Mouse (Mus musculus): Measurements from ENCODE around the gene Ttc41. TPM values are rescaled to one million over a fixed set of nuclear protein-coding genes. Genes with fewer than 3 reads are reported as not detected.

Ttc41 gene
- polyA plus RNA-seq, 1 experiment from 2014 or later = 3.6 TPM

DNA sequence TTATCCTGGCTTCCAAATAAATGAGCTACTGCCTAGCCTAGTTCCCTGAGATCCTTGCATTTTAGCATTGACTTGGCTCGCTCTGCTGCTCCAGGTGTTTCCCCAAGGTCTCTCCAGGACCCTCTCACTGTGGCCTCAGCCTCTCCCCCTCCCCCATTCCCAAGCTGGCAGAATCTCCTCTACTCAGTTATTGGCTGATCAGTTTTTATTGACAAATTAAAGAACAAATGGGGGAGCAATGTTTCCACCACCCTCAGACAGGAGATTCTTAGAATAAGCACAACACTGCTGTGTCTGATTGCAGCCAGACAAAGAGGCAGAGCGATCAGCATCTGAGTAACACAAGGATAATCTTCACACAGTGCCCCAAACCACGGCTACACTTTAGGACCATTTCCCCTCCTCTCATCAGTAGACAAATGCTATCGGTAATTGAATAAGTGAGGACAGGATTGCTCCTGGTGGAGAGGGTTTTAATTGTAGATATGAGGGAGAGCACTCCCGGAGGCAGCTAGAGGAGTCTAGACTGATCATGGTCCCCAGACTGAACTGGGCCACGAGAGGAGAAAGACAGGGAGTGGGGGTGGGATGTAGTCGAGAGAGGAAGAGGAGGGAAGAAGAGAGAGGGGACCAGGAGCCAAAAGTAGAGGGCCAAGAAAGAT lies 56.2 kb downstream of the Ttc41 start:
- WGBS = 51% methylated on average over 7 of the region's 7 CpGs
- H3K4me2 ChIP-seq (ENCODE audit: low read depth, low read length, severe bottlenecking) = no peak overlapping the region
- no peaks in the 10 kb centered on the region for H3K27me3 ChIP-seq (ENCODE audit: control insufficient read depth, insufficient read depth, low read length)
- H3K9me3 ChIP-seq (ENCODE audit: control insufficient read depth, low read length) = no peaks in the 10 kb centered on the region
- no peak overlapping the region for H3K27ac ChIP-seq (ENCODE audit: low read depth, low read length)
- H3K4me1 ChIP-seq (replicated peaks; ENCODE audit: control insufficient read depth, insufficient read depth, low read length) = no peaks in the 10 kb centered on the region
- no peaks in the 10 kb centered on the region for H3K36me3 ChIP-seq (ENCODE audit: control insufficient read depth, insufficient read depth, low read length)
- H3K4me3 ChIP-seq (ENCODE audit: low read depth, low read length) = no peak overlapping the region
- no peak for ATAC-seq (replicated peaks; ENCODE audit: low FRiP score)
- DNase-seq (ENCODE audit: low spot score) = no peak
- H3K9ac ChIP-seq (ENCODE audit: low read length) = no peak overlapping the region

GRCm38 (mm10) chr10:86762384-86762730 lies 56.7 kb downstream of the Ttc41 start:
- Histone ChIP-seq H3K9ac (ENCODE audit: low read length) (no peak overlapping the region), H3K36me3 (ENCODE audit: control insufficient read depth, insufficient read depth, low read length) (no peaks in the 10 kb centered on the region), H3K27ac (ENCODE audit: low read depth, low read length) (no peak overlapping the region), H3K4me3 (ENCODE audit: low read depth, low read length) (no peak overlapping the region), H3K4me2 (ENCODE audit: low read depth, low read length, severe bottlenecking) (no peak overlapping the region), H3K27me3 (ENCODE audit: control insufficient read depth, insufficient read depth, low read length) (no peaks in the 10 kb centered on the region), H3K4me1 (replicated peaks; ENCODE audit: control insufficient read depth, insufficient read depth, low read length) (no peaks in the 10 kb centered on the region), H3K9me3 (ENCODE audit: control insufficient read depth, low read length) (no peaks in the 10 kb centered on the region)
- no peak for ATAC-seq (replicated peaks; ENCODE audit: low FRiP score)
- 73% methylated on average over 3 of the region's 3 CpGs for WGBS
- DNase-seq (ENCODE audit: low spot score) = no peak

- Histone ChIP-seq H3K9ac (ENCODE audit: low read length) (no peak within 1 kb of the TSS), H3K27me3 (ENCODE audit: control insufficient read depth, insufficient read depth, low read length) (no peaks in the 10 kb centered on the region), H3K27ac (ENCODE audit: low read depth, low read length) (no peak within 1 kb of the TSS), H3K4me3 (ENCODE audit: low read depth, low read length) (no peak within 1 kb of the TSS), H3K4me1 (replicated peaks; ENCODE audit: control insufficient read depth, insufficient read depth, low read length) (no peaks in the 10 kb centered on the region), H3K4me2 (ENCODE audit: low read depth, low read length, severe bottlenecking) (no peak within 1 kb of the TSS), H3K36me3 (ENCODE audit: control insufficient read depth, insufficient read depth, low read length) (no peaks in the 10 kb centered on the region), H3K9me3 (ENCODE audit: control insufficient read depth, low read length) (no peaks in the 10 kb centered on the region)
- ATAC-seq (replicated peaks; ENCODE audit: low FRiP score) (no peak), DNase-seq (ENCODE audit: low spot score) (no peak)
- WGBS = 95% methylated on average over 5 of the region's 5 CpGs
These were observed 58.1 kb downstream of the Ttc41 start, which contains the start of gene Gm49358 for GRCm38 (mm10) chr10:86763672-86764071. Gene Gm49358 (plus strand): TSS chr10:86763972.

DNA sequence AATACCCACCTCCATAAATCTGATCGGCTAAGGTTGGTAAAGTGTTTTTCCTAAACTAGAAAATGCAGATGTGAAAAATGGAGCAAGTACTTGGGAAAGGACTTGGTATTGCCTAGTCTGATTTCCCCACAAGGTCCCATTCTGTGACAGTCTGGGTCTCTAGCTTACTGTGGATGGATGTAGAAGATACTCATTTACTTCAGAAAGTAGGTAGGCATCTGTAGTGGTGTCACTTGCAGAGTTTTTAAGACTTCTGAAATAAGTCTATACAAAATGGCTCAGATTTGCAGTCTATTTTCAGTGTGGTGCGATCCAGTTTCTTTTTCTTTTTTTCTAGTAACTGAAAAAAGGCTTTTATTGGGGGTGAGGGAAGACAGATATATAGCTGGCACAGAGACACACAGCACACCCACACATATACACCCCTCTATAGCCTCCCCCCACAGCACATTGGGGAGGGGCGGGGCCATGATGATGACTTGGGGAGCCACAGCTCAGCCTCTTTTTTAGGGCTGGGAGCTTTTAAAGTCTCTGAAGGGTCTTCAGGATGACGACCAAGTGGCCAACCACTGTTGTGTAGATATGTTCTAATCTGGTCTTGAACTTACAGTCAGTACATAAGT lies 59.8 kb downstream of the Ttc41 start:
- H3K9ac ChIP-seq (ENCODE audit: low read length) = no peak overlapping the region
- no peaks in the 10 kb centered on the region for H3K9me3 ChIP-seq (ENCODE audit: control insufficient read depth, low read length)
- H3K4me3 ChIP-seq (ENCODE audit: low read depth, low read length) = no peak overlapping the region
- H3K27me3 ChIP-seq (ENCODE audit: control insufficient read depth, insufficient read depth, low read length) = no peaks in the 10 kb centered on the region
- WGBS = 89% methylated on average over 4 of the region's 4 CpGs
- H3K4me1 ChIP-seq (replicated peaks; ENCODE audit: control insufficient read depth, insufficient read depth, low read length) = peaks cover 5% of the 10 kb centered on the region; the same call in 1 of the 2 replicates
- H3K36me3 ChIP-seq (ENCODE audit: control insufficient read depth, insufficient read depth, low read length) = no peaks in the 10 kb centered on the region
- no peak overlapping the region for H3K4me2 ChIP-seq (ENCODE audit: low read depth, low read length, severe bottlenecking)
- no peak overlapping the region for H3K27ac ChIP-seq (ENCODE audit: low read depth, low read length)
- no peak for DNase-seq (ENCODE audit: low spot score)
- no peak for ATAC-seq (replicated peaks; ENCODE audit: low FRiP score)

DNA sequence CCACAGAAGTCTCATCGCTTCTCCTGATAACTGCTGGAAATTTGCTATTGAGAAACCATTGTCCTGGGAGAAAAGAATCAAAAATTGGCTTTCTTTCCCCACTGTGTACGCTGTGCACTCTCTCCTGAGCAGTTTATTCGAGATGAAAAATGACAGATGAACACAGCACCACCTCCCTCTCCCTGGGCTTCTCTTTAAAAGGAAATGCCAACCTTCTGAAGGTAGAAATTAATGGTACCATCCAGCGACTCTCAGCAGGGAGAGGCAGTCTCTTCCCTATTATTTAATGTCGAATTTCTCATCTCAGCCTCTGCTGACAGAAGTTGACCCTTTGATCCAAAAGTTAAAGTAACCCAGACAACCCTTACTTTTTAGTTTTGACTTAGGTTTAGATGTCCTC lies 63.6 kb downstream of the Ttc41 start:
- Histone ChIP-seq H3K4me2 (ENCODE audit: low read depth, low read length, severe bottlenecking) (no peak overlapping the region), H3K4me3 (ENCODE audit: low read depth, low read length) (no peak overlapping the region), H3K27ac (ENCODE audit: low read depth, low read length) (no peak overlapping the region), H3K27me3 (ENCODE audit: control insufficient read depth, insufficient read depth, low read length) (no peaks in the 10 kb centered on the region), H3K9me3 (ENCODE audit: control insufficient read depth, low read length) (no peaks in the 10 kb centered on the region), H3K4me1 (replicated peaks; ENCODE audit: control insufficient read depth, insufficient read depth, low read length) (peaks cover 5% of the 10 kb centered on the region; the same call in 1 of the 2 replicates), H3K9ac (ENCODE audit: low read length) (no peak overlapping the region), H3K36me3 (ENCODE audit: control insufficient read depth, insufficient read depth, low read length) (no peaks in the 10 kb centered on the region)
- WGBS = 70% methylated on average over 5 of the region's 5 CpGs
- ATAC-seq (replicated peaks; ENCODE audit: low FRiP score) (no peak), DNase-seq (ENCODE audit: low spot score) (no peak)

GRCm38 (mm10) chr10:86769797-86770196 lies 64.2 kb downstream of the Ttc41 start:
- no peaks in the 10 kb centered on the region for H3K36me3 ChIP-seq (ENCODE audit: control insufficient read depth, insufficient read depth, low read length)
- ATAC-seq (replicated peaks; ENCODE audit: low FRiP score) = peak; percentile 74
- no peak overlapping the region for H3K9ac ChIP-seq (ENCODE audit: low read length)
- no peak overlapping the region for H3K27ac ChIP-seq (ENCODE audit: low read depth, low read length)
- H3K27me3 ChIP-seq (ENCODE audit: control insufficient read depth, insufficient read depth, low read length) = no peaks in the 10 kb centered on the region
- 0 out of 2 replicates have a peak overlapping the region, but pooled peaks have one; percentile 3 for H3K4me2 ChIP-seq (ENCODE audit: low read depth, low read length, severe bottlenecking)
- no peak overlapping the region for H3K4me3 ChIP-seq (ENCODE audit: low read depth, low read length)
- WGBS = 44% methylated on average over 4 of the region's 4 CpGs
- H3K9me3 ChIP-seq (ENCODE audit: control insufficient read depth, low read length) = no peaks in the 10 kb centered on the region
- DNase-seq (ENCODE audit: low spot score) = no peak
- H3K4me1 ChIP-seq (replicated peaks; ENCODE audit: control insufficient read depth, insufficient read depth, low read length) = peaks cover 5% of the 10 kb centered on the region; the same call in 1 of the 2 replicates

DNA sequence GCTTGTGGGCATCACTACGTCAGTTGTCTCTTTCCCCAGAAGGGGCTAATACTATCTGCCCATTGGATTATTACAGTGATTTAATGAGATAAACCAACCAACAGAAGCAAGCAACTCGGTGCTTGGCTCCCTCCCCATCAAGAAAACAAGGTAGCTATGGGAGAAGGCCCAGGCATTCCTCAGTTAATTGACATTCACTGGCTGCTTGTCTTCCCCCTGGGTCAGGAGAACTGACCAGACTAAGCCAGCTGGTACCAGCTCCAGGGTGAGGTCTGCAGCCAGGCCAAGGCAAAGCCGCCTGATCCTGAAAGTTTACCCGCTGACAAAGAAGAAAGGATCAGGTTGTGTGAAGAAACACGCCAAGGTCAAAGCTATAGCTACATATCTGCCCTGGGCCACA lies 66.1 kb downstream of the Ttc41 start:
- DNase-seq (ENCODE audit: low spot score) (no peak), ATAC-seq (replicated peaks; ENCODE audit: low FRiP score) (no peak)
- Histone ChIP-seq H3K9me3 (ENCODE audit: control insufficient read depth, low read length) (no peaks in the 10 kb centered on the region), H3K27me3 (ENCODE audit: control insufficient read depth, insufficient read depth, low read length) (no peaks in the 10 kb centered on the region), H3K4me3 (ENCODE audit: low read depth, low read length) (no peak overlapping the region), H3K4me2 (ENCODE audit: low read depth, low read length, severe bottlenecking) (no peak overlapping the region), H3K36me3 (ENCODE audit: control insufficient read depth, insufficient read depth, low read length) (no peaks in the 10 kb centered on the region), H3K4me1 (replicated peaks; ENCODE audit: control insufficient read depth, insufficient read depth, low read length) (peaks cover 5% of the 10 kb centered on the region; the same call in 1 of the 2 replicates), H3K9ac (ENCODE audit: low read length) (no peak overlapping the region), H3K27ac (ENCODE audit: low read depth, low read length) (no peak overlapping the region)
- 83% methylated on average over 5 of the region's 5 CpGs for WGBS

DNA sequence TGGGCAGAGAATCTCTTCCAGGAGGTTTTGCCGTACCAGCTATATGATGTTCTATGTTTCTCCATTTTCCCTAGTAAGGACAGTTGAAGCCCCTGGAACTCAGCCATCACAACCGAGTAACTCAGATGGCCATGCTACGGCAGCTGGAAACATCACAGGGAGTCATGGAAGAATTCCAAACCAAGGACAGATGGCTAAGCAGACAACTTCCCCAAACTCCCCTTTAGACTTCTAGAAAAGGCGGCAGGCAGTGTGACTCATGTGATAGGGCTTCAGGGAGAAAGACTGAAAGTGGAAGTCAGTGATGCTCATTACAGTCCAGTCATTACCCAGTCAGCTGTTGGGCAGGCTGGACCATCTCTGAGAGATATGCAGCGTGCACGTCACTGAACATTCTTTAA lies 66.6 kb downstream of the Ttc41 start:
- DNase-seq (ENCODE audit: low spot score) (no peak), ATAC-seq (replicated peaks; ENCODE audit: low FRiP score) (no peak)
- H3K9me3 ChIP-seq (ENCODE audit: control insufficient read depth, low read length) = no peaks in the 10 kb centered on the region
- H3K4me2 ChIP-seq (ENCODE audit: low read depth, low read length, severe bottlenecking) = no peak overlapping the region
- H3K9ac ChIP-seq (ENCODE audit: low read length) = no peak overlapping the region
- WGBS = 85% methylated on average over 6 of the region's 6 CpGs
- no peaks in the 10 kb centered on the region for H3K27me3 ChIP-seq (ENCODE audit: control insufficient read depth, insufficient read depth, low read length)
- no peak overlapping the region for H3K4me3 ChIP-seq (ENCODE audit: low read depth, low read length)
- H3K4me1 ChIP-seq (replicated peaks; ENCODE audit: control insufficient read depth, insufficient read depth, low read length) = peaks cover 5% of the 10 kb centered on the region; the same call in 1 of the 2 replicates
- no peaks in the 10 kb centered on the region for H3K36me3 ChIP-seq (ENCODE audit: control insufficient read depth, insufficient read depth, low read length)
- H3K27ac ChIP-seq (ENCODE audit: low read depth, low read length) = no peak overlapping the region

DNA sequence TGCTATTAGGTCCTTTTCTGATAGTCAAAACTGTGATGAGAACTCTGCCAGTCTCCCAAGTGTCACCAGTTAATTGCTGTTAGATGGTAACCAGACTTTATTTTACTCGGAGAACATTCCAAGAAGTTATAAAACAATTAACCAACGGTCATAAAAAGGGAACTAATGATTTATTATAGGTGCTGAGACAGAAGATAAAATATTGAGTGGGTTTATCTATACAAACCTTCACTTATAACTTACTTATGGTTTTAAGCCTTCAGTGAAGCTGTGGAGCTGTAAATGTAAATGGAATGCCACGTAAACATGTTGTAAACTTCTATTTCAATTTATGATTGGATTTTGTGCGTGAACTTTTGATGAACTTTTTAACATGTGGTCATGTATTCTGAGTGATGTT lies 67.7 kb downstream of the Ttc41 start:
- WGBS = 80% methylated on average over 4 of the region's 4 CpGs
- H3K27ac ChIP-seq (ENCODE audit: low read depth, low read length) = no peak overlapping the region
- H3K4me2 ChIP-seq (ENCODE audit: low read depth, low read length, severe bottlenecking) = no peak overlapping the region
- DNase-seq (ENCODE audit: low spot score) = no peak
- H3K36me3 ChIP-seq (ENCODE audit: control insufficient read depth, insufficient read depth, low read length) = no peaks in the 10 kb centered on the region
- ATAC-seq (replicated peaks; ENCODE audit: low FRiP score) = no peak
- no peaks in the 10 kb centered on the region for H3K27me3 ChIP-seq (ENCODE audit: control insufficient read depth, insufficient read depth, low read length)
- H3K9me3 ChIP-seq (ENCODE audit: control insufficient read depth, low read length) = no peaks in the 10 kb centered on the region
- H3K4me3 ChIP-seq (ENCODE audit: low read depth, low read length) = no peak overlapping the region
- peaks cover 5% of the 10 kb centered on the region; the same call in 1 of the 2 replicates for H3K4me1 ChIP-seq (replicated peaks; ENCODE audit: control insufficient read depth, insufficient read depth, low read length)
- H3K9ac ChIP-seq (ENCODE audit: low read length) = no peak overlapping the region

All from forebrain, embryonic 11.5 days (tissue).